ENCODE assay signal across 22 mouse cellular contexts in the genomic region with DNA sequence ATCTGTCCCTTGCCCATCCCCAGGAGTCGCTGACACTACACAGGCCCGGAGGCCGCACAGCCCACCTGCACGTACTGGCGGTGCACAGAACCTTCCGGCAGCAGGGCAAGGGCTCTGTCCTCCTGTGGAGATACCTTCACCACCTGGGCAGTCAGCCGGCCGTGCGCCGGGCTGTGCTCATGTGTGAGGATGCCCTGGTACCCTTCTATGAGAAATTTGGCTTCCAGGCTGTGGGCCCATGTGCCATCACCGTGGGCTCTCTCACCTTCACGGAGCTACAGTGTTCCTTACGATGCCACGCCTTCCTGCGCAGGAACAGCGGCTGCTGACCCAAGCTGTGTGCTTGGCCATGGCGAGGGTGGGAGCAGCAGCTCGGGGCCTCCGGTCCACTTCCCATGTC. TPM values are rescaled to one million over a fixed set of nuclear protein-coding genes. Genes with fewer than 3 reads are reported as not detected.
"Had no signal": no experiment of that assay in that cellular context is flagged by ENCODE, and none has a peak within 500 bp of the region (broad histone marks: within the 10 kb centered on the region; RNA-seq: fewer than 3 reads in every experiment).

No protein-coding gene starts in this region.

- H3K27me3 ChIP-seq: lung, embryonic 15.5 days; midbrain, embryonic 13.5 days; midbrain, embryonic 15.5 days; neural tube, embryonic 12.5 days; stomach, embryonic 15.5 days had no signal

- DNase-seq: liver, postnatal 0 days; lung, adult 2 months; lung, postnatal 14 days; lung, postnatal 36 days; right cerebral cortex, postnatal 14 days; thymus, adult 2 months; thymus, postnatal 25 days; thymus, postnatal 4 days had no signal

- H3K4me3 ChIP-seq: lung, embryonic 15.5 days; megakaryocyte, embryonic 14.5 days; midbrain, embryonic 13.5 days; midbrain, embryonic 15.5 days; neural tube, embryonic 12.5 days; stomach, embryonic 15.5 days had no signal

- H3K9ac ChIP-seq: liver, postnatal 0 days; lung, embryonic 15.5 days; midbrain, embryonic 13.5 days; midbrain, embryonic 15.5 days; neural tube, embryonic 12.5 days; stomach, embryonic 15.5 days had no signal

- H3K4me2 ChIP-seq: lung, embryonic 15.5 days; midbrain, embryonic 13.5 days; midbrain, embryonic 15.5 days; neural tube, embryonic 12.5 days; stomach, embryonic 15.5 days had no signal

- H3K9me3 ChIP-seq: lung, embryonic 15.5 days; megakaryocyte, embryonic 14.5 days; midbrain, embryonic 13.5 days; midbrain, embryonic 15.5 days; neural tube, embryonic 12.5 days; stomach, embryonic 15.5 days had no signal

- H3K36me3 ChIP-seq: midbrain, embryonic 13.5 days; midbrain, embryonic 15.5 days; neural tube, embryonic 12.5 days had no signal

- ATAC-seq: liver, postnatal 0 days; lung, postnatal 0 days; midbrain, embryonic 13.5 days; midbrain, embryonic 15.5 days had no signal

- H3K4me1 ChIP-seq: stomach, embryonic 15.5 days had no signal

- H3K27ac ChIP-seq: lung, embryonic 15.5 days; macrophage; midbrain, embryonic 13.5 days; midbrain, embryonic 15.5 days; neural tube, embryonic 12.5 days; stomach, embryonic 15.5 days; stomach, postnatal 0 days had no signal

RNA-seq across cellular contexts. Expression of a gene that starts 10.5 kb away (rescaled TPM):
- total RNA-seq: megakaryocyte progenitor cell, adult 5-6 weeks; monocyte, adult 5-6 weeks; neutrophil, adult 5-6 weeks had no signal
- polyA plus RNA-seq: liver, postnatal 0 days; lung, adult 2 months; lung, embryonic 15.5 days; lung, postnatal 0 days; macrophage; neural tube, embryonic 12.5 days; spleen, adult 2 months; stomach, postnatal 0 days; thymus, adult 2 months had no signal

RNA-seq across cellular contexts. Expression of a gene that starts 56.6 kb away (rescaled TPM):
- total RNA-seq: midbrain, postnatal 0 days; monocyte, adult 5-6 weeks; neutrophil, adult 5-6 weeks had no signal
- polyA plus RNA-seq: macrophage had no signal

RNA-seq across cellular contexts. Expression of a gene that starts 57.3 kb away (rescaled TPM):
- total RNA-seq: megakaryocyte progenitor cell, adult 5-6 weeks; monocyte, adult 5-6 weeks had no signal
- polyA plus RNA-seq: macrophage had no signal
